Mouse (Mus musculus) C2C12 (cell line): ENCODE data around the gene Lmod2. TPM values are rescaled to one million over a fixed set of nuclear protein-coding genes. Genes with fewer than 3 reads are reported as not detected.

Experiments
- H3K27me3 ChIP-seq: one replicate; pipeline ENCODE4 v1.6.1; 2011; ENCODE audit not compliant: control insufficient read depth, insufficient read depth, insufficient read length
- H3K36me3 ChIP-seq: one replicate; pipeline ENCODE4 v1.6.1; 2011; ENCODE audit not compliant: control insufficient read depth, insufficient read depth
- H3K4me3 ChIP-seq: one replicate; pipeline ENCODE4 v1.5.1; 2011; ENCODE audit warnings: mild to moderate bottlenecking, control low read depth; ENCODE audit not compliant: poor library complexity, insufficient read depth, severe bottlenecking
- H3K79me2 ChIP-seq: one replicate; pipeline ENCODE4 v1.6.1; 2011; ENCODE audit not compliant: control insufficient read depth, insufficient read depth
- H3K79me3 ChIP-seq: one replicate; pipeline ENCODE4 v1.6.1; 2011; ENCODE audit warnings: low read depth, control low read depth
- H3ac ChIP-seq: one replicate; pipeline ENCODE3; 2011; ENCODE audit warnings: low read depth; ENCODE audit not compliant: control insufficient read depth, insufficient read length
- CEBPB ChIP-seq: IDR thresholded peaks from one replicate; pipeline ENCODE4 v1.6.1; 2011; ENCODE audit warnings: low read depth, mild to moderate bottlenecking, control low read depth, moderate library complexity
- CTCF ChIP-seq: IDR thresholded peaks from one replicate; pipeline ENCODE4 v1.5.1; 2011; ENCODE audit not compliant: control insufficient read depth, insufficient read depth, insufficient read length
- FOSL1 ChIP-seq: IDR thresholded peaks from one replicate; pipeline ENCODE4 v1.8.0; 2011; ENCODE audit warnings: mild to moderate bottlenecking, low read length; ENCODE audit not compliant: poor library complexity, insufficient read depth, severe bottlenecking
- MAX ChIP-seq: IDR thresholded peaks from one replicate; pipeline ENCODE4 v1.6.1; 2011; ENCODE audit warnings: mild to moderate bottlenecking, control low read depth
- MYOD1 ChIP-seq: IDR thresholded peaks from one replicate; pipeline ENCODE4 v1.6.1; 2011; ENCODE audit warnings: low read depth; ENCODE audit not compliant: control insufficient read depth, insufficient read length
- MYOG ChIP-seq: IDR thresholded peaks from one replicate; pipeline ENCODE4 v1.6.1; 2011; ENCODE audit not compliant: control insufficient read depth, insufficient read length; ENCODE audit errors: extremely low read depth
- USF1 ChIP-seq: IDR thresholded peaks from one replicate; pipeline ENCODE4 v1.6.1; 2011; ENCODE audit warnings: low read depth, mild to moderate bottlenecking, control low read depth, moderate library complexity
- polyA plus RNA-seq: library from polyadenylated mRNA; unstranded; fragments of >200 nt; fragmentation: generic; extraction: Trizol; gene quantifications from one replicate; pipeline ENCODE4 v1.2.1, GENCODE M21; 2012; ENCODE audit warnings: missing spikeins

Lmod2 gene
- polyA plus RNA-seq, 1 experiment: 0.07 TPM

GRCm38 (mm10) chr6:24573319-24573718 is 24.2 kb upstream of the Lmod2 start:
- Histone ChIP-seq H3K79me3 (no peaks in the 10 kb centered on the region), H3K27me3 (no peaks in the 10 kb centered on the region), H3K4me3 (no peak overlapping the region), H3K36me3 (no peaks in the 10 kb centered on the region), H3K79me2 (no peaks in the 10 kb centered on the region), H3ac (no peak overlapping the region)
- TF ChIP-seq MYOD1 (no peak), MYOG (no peak), CTCF (no peak), USF1 (no peak)

- H3K36me3 ChIP-seq: no peaks in the 10 kb centered on the region
- H3K27me3 ChIP-seq: no peaks in the 10 kb centered on the region
- no peaks in the 10 kb centered on the region for H3K79me2 ChIP-seq
- TF ChIP-seq MYOG (no peak), CTCF (no peak), MAX (no peak), FOSL1 (no peak), MYOD1 (no peak), CEBPB (no peak), USF1 (no peak)
- no peak overlapping the region for H3ac ChIP-seq
- H3K79me3 ChIP-seq: no peaks in the 10 kb centered on the region
- H3K4me3 ChIP-seq: no peak overlapping the region
Observed at GRCm38 (mm10) chr6:24583456-24583855, 14.1 kb upstream of the Lmod2 start.

- no peaks in the 10 kb centered on the region for H3K79me2 ChIP-seq
- TF ChIP-seq MAX: no peak
- no peak for TF ChIP-seq CEBPB
- no peaks in the 10 kb centered on the region for H3K79me3 ChIP-seq
- H3K36me3 ChIP-seq: no peaks in the 10 kb centered on the region
- H3K27me3 ChIP-seq: no peaks in the 10 kb centered on the region
- H3K4me3 ChIP-seq: no peak overlapping the region
- no peak overlapping the region for H3ac ChIP-seq
Observed at GRCm38 (mm10) chr6:24585431-24586310, 11.9 kb upstream of the Lmod2 start.

GRCm38 (mm10) chr6:24586885-24587284 is 10.7 kb upstream of the Lmod2 start:
- Histone ChIP-seq H3K4me3 (no peak overlapping the region), H3ac (no peak overlapping the region), H3K27me3 (no peaks in the 10 kb centered on the region), H3K79me3 (no peaks in the 10 kb centered on the region), H3K79me2 (no peaks in the 10 kb centered on the region), H3K36me3 (no peaks in the 10 kb centered on the region)
- TF ChIP-seq USF1: no peak
- TF ChIP-seq MAX: no peak
- TF ChIP-seq FOSL1: no peak
- no peak for TF ChIP-seq MYOG
- TF ChIP-seq CTCF: no peak
- no peak for TF ChIP-seq CEBPB
- TF ChIP-seq MYOD1: no peak

GRCm38 (mm10) chr6:24590282-24590681 is 7.3 kb upstream of the Lmod2 start:
- no peak overlapping the region for H3K4me3 ChIP-seq
- H3K79me2 ChIP-seq: no peaks in the 10 kb centered on the region
- H3ac ChIP-seq: no peak overlapping the region
- no peaks in the 10 kb centered on the region for H3K36me3 ChIP-seq
- TF ChIP-seq MYOG (no peak), MYOD1 (no peak), CEBPB (no peak), USF1 (no peak), CTCF (no peak), MAX (no peak), FOSL1 (no peak)
- H3K27me3 ChIP-seq: no peaks in the 10 kb centered on the region
- no peaks in the 10 kb centered on the region for H3K79me3 ChIP-seq

- TF ChIP-seq MYOD1 (no peak), MAX (no peak), MYOG (no peak), CTCF (no peak), FOSL1 (no peak), USF1 (no peak), CEBPB (no peak)
- Histone ChIP-seq H3K27me3 (no peaks in the 10 kb centered on the region), H3ac (no peak overlapping the region), H3K79me3 (no peaks in the 10 kb centered on the region), H3K4me3 (no peak overlapping the region), H3K79me2 (no peaks in the 10 kb centered on the region), H3K36me3 (no peaks in the 10 kb centered on the region)
Observed at GRCm38 (mm10) chr6:24591525-24592218, 5.9 kb upstream of the Lmod2 start.
